Mouse (Mus musculus) liver, adult 2 months (tissue): ENCODE measurements around the gene Slc25a16.

ENCODE experiments used
- CTCF ChIP-seq: fragments of 200-500 bp; IDR thresholded peaks from 2 replicates; pipeline ENCODE4 v1.5.1; 2011; ENCODE audit warnings: low read depth, low read length, control low read depth
- POLR2A ChIP-seq: fragments of 200-500 bp; IDR thresholded peaks from 2 replicates; pipeline ENCODE4 v1.6.1; 2011; ENCODE audit warnings: low read length, control low read depth; ENCODE audit not compliant: insufficient read depth; ENCODE audit errors: extremely low read depth

DNA sequence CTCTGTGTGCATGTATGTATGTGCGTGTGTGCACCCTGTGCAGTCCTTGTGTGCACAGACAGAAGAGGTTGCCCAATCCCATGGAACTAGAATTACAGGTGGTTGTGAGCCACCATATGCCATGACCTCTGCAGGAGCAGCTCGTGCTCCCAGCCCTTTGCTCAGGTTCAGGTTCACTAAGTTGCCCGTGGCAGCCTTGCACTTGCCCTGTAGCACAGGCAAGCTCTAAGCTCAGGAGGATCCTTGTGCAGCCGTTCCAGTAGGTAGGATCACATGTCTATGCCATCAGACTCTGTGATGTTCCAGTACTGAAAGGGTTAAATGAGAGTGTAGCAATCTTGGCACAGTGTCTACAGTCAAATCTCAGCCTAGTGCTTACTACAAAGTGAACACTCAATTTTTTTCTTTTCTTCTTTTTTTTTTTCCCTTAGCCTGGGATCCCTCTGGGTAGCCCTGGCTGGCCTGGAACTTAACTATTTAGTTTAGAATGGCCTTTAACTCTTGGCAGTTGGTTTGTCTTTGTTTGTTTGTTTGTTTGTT, 3.7 kb downstream of the Slc25a16 start:
- TF ChIP-seq POLR2A: no peak
- no peak for TF ChIP-seq CTCF
